Mouse (Mus musculus): ENCODE measurements at regions not wholly inside any gene's neighbourhood (a gene's known extent, or its start where the extent isn't known, plus 50 kb on each side); places are given as distances from the start of the nearest gene placed in this dataset.

DNA sequence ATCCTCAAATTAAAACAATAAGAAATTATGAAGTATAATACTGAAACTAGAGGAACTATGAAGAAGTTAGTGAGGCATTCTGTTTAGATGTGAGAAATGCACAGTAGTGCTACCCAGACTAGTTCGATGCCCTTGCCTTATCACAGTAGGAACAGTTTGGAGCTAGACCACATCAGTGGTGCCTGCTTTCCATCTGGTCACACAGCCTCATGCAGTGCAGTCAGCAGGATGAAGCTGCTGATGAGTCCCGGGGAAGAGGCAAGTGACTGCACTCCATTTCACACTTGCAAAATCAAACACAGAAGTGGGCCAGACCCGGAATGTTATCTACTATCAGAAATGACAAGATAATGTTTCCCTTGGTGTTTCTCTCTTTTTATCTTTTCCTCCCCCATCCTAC, 2092.4 kb downstream of the Poteg start:
- Histone ChIP-seq H3K4me3 (ENCODE audit: insufficient read depth in 1 of 2, low read depth in 1 of 2, low read length in 2 of 2, poor library complexity in 1 of 2, severe bottlenecking in 1 of 2) (no peak overlapping the region), H3K27ac (ENCODE audit: insufficient read depth, low read depth, low read length, poor library complexity, severe bottlenecking) (no peak overlapping the region), H3K36me3 (ENCODE audit: control insufficient read depth, insufficient read depth, low read length, poor library complexity, severe bottlenecking) (no peaks in the 10 kb centered on the region), H3K9ac (ENCODE audit: insufficient read depth, low read depth, low read length, poor library complexity, severe bottlenecking) (no peak overlapping the region), H3K9me3 (ENCODE audit: control insufficient read depth, insufficient read depth, low read depth, low read length) (no peaks in the 10 kb centered on the region), H3K4me1 (ENCODE audit: control insufficient read depth in 2 of 2, insufficient read depth in 2 of 2, low read length in 2 of 2, poor library complexity in 1 of 2) (no peaks in the 10 kb centered on the region)
- no peak for DNase-seq (ENCODE audit: low read depth, low spot score)
- TF ChIP-seq CHD2 (IDR thresholded peaks at IDR 0.05; ENCODE audit: low read depth, low read length), result no peak
- TF ChIP-seq ZC3H11A (IDR thresholded peaks at IDR 0.05; ENCODE audit: borderline replicate concordance, low read depth, low read length), result no peak
- TF ChIP-seq ZNF384 (IDR thresholded peaks at IDR 0.05; ENCODE audit: low read depth, low read length), result no peak
- no peak for TF ChIP-seq HCFC1 (IDR thresholded peaks at IDR 0.05; ENCODE audit: borderline replicate concordance, insufficient read depth, low read length)
- no peak for TF ChIP-seq MAFK (IDR thresholded peaks at IDR 0.05; ENCODE audit: insufficient read depth, low read depth, low read length)
- in situ Hi-C loops (cut with MboI; ENCODE audit: low sequenced_read_pairs in 2 of 2, unreplicated experiment in 2 of 2), result no loop called here

- H3K36me3 ChIP-seq (ENCODE audit: control insufficient read depth, insufficient read depth, low read length, poor library complexity, severe bottlenecking), result no peaks in the 10 kb centered on the region
- in situ Hi-C loops (cut with MboI; ENCODE audit: low sequenced_read_pairs in 2 of 2, unreplicated experiment in 2 of 2), result no loop called here
- no peak for DNase-seq (ENCODE audit: low read depth, low spot score)
- no peak overlapping the region for H3K4me3 ChIP-seq (ENCODE audit: insufficient read depth in 1 of 2, low read depth in 1 of 2, low read length in 2 of 2, poor library complexity in 1 of 2, severe bottlenecking in 1 of 2)
- H3K9ac ChIP-seq (ENCODE audit: insufficient read depth, low read depth, low read length, poor library complexity, severe bottlenecking), result no peak overlapping the region
- TF ChIP-seq ZNF384 (IDR thresholded peaks at IDR 0.05; ENCODE audit: low read depth, low read length) (no peak), CHD2 (IDR thresholded peaks at IDR 0.05; ENCODE audit: low read depth, low read length) (no peak), HCFC1 (IDR thresholded peaks at IDR 0.05; ENCODE audit: borderline replicate concordance, insufficient read depth, low read length) (no peak), MAFK (IDR thresholded peaks at IDR 0.05; ENCODE audit: insufficient read depth, low read depth, low read length) (no peak), ZC3H11A (IDR thresholded peaks at IDR 0.05; ENCODE audit: borderline replicate concordance, low read depth, low read length) (no peak)
- H3K4me1 ChIP-seq (ENCODE audit: control insufficient read depth in 2 of 2, insufficient read depth in 2 of 2, low read length in 2 of 2, poor library complexity in 1 of 2), result no peaks in the 10 kb centered on the region
- no peaks in the 10 kb centered on the region for H3K9me3 ChIP-seq (ENCODE audit: control insufficient read depth, insufficient read depth, low read depth, low read length)
- no peak overlapping the region for H3K27ac ChIP-seq (ENCODE audit: insufficient read depth, low read depth, low read length, poor library complexity, severe bottlenecking)
Measured at GRCm38 (mm10) chr8:29544142-29544541, 2096.7 kb downstream of the Poteg start.

GRCm38 (mm10) chr8:29585671-29586070, 2138.2 kb downstream of the Poteg start:
- TF ChIP-seq ZC3H11A (IDR thresholded peaks at IDR 0.05; ENCODE audit: borderline replicate concordance, low read depth, low read length) (no peak), MAFK (IDR thresholded peaks at IDR 0.05; ENCODE audit: insufficient read depth, low read depth, low read length) (no peak), ZNF384 (IDR thresholded peaks at IDR 0.05; ENCODE audit: low read depth, low read length) (no peak), HCFC1 (IDR thresholded peaks at IDR 0.05; ENCODE audit: borderline replicate concordance, insufficient read depth, low read length) (no peak)
- Histone ChIP-seq H3K4me3 (ENCODE audit: insufficient read depth in 1 of 2, low read depth in 1 of 2, low read length in 2 of 2, poor library complexity in 1 of 2, severe bottlenecking in 1 of 2) (no peak overlapping the region), H3K36me3 (ENCODE audit: control insufficient read depth, insufficient read depth, low read length, poor library complexity, severe bottlenecking) (no peaks in the 10 kb centered on the region), H3K4me1 (ENCODE audit: control insufficient read depth in 2 of 2, insufficient read depth in 2 of 2, low read length in 2 of 2, poor library complexity in 1 of 2) (no peaks in the 10 kb centered on the region), H3K9ac (ENCODE audit: insufficient read depth, low read depth, low read length, poor library complexity, severe bottlenecking) (no peak overlapping the region), H3K27ac (ENCODE audit: insufficient read depth, low read depth, low read length, poor library complexity, severe bottlenecking) (no peak overlapping the region), H3K9me3 (ENCODE audit: control insufficient read depth, insufficient read depth, low read depth, low read length) (no peaks in the 10 kb centered on the region)
- in situ Hi-C loops (cut with MboI; ENCODE audit: low sequenced_read_pairs in 2 of 2, unreplicated experiment in 2 of 2), result no loop called here
- no peak for DNase-seq (ENCODE audit: low read depth, low spot score)

DNA sequence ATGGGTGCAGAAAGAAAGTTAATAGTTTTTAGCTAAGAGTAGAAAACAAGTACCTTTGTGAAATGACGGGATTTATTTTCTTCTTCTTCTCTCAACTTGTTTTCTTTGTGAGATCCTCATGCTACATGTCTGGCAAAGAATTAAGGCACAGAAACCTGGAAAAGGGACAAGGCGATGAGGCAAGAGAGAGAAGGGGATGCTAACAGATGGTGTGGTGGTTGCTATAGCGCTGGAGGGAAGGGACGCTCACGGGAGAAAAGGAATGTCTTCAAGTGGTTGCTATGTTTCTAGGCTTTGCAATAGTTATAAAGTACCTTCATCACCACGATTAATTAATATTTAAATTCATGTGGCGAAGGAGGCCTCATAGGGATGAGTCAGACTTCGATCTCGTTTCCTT, 2146.7 kb downstream of the Poteg start:
- no peak overlapping the region for H3K27ac ChIP-seq (ENCODE audit: insufficient read depth, low read depth, low read length, poor library complexity, severe bottlenecking)
- no peak for DNase-seq (ENCODE audit: low read depth, low spot score)
- no peak overlapping the region for H3K9ac ChIP-seq (ENCODE audit: insufficient read depth, low read depth, low read length, poor library complexity, severe bottlenecking)
- H3K9me3 ChIP-seq (ENCODE audit: control insufficient read depth, insufficient read depth, low read depth, low read length), result no peaks in the 10 kb centered on the region
- H3K4me3 ChIP-seq (ENCODE audit: insufficient read depth in 1 of 2, low read depth in 1 of 2, low read length in 2 of 2, poor library complexity in 1 of 2, severe bottlenecking in 1 of 2), result no peak overlapping the region
- H3K4me1 ChIP-seq (ENCODE audit: control insufficient read depth in 2 of 2, insufficient read depth in 2 of 2, low read length in 2 of 2, poor library complexity in 1 of 2), result no peaks in the 10 kb centered on the region
- in situ Hi-C loops (cut with MboI; ENCODE audit: low sequenced_read_pairs in 2 of 2, unreplicated experiment in 2 of 2), result no loop called here
- H3K36me3 ChIP-seq (ENCODE audit: control insufficient read depth, insufficient read depth, low read length, poor library complexity, severe bottlenecking), result no peaks in the 10 kb centered on the region
- TF ChIP-seq MAFK (IDR thresholded peaks at IDR 0.05; ENCODE audit: insufficient read depth, low read depth, low read length) (no peak), ZNF384 (IDR thresholded peaks at IDR 0.05; ENCODE audit: low read depth, low read length) (no peak), ZC3H11A (IDR thresholded peaks at IDR 0.05; ENCODE audit: borderline replicate concordance, low read depth, low read length) (no peak), HCFC1 (IDR thresholded peaks at IDR 0.05; ENCODE audit: borderline replicate concordance, insufficient read depth, low read length) (no peak), CHD2 (IDR thresholded peaks at IDR 0.05; ENCODE audit: low read depth, low read length) (no peak)

DNA sequence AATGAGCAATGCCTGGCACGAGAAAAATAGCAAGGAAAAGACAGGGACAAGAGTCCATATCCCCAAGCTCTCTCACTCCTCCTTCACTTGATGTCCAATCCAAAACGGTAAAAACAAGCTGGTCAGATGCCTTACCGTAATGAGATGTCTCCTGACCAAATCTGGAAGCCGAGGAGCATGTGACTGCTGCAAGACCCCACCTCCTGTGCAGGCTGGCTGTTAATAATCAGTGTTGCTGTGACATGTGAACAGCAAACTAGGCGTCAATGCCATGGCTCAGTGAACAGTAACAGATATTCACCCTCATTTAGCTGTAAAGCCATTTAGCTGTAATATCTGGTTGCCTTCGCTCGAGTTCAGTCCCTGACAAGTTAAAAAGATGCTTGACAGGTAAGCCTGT, 2166.6 kb downstream of the Poteg start:
- in situ Hi-C loops (cut with MboI; ENCODE audit: low sequenced_read_pairs in 2 of 2, unreplicated experiment in 2 of 2), result loop anchor here (10.0 kb wide), 1 partner anchor 51 kb away; no protein-coding TSS in a partner anchor

More for the DNA sequence above, 2166.6 kb downstream of the Poteg start:
- H3K9ac ChIP-seq (ENCODE audit: insufficient read depth, low read depth, low read length, poor library complexity, severe bottlenecking), result no peak overlapping the region
- H3K9me3 ChIP-seq (ENCODE audit: control insufficient read depth, insufficient read depth, low read depth, low read length), result no peaks in the 10 kb centered on the region
- no peaks in the 10 kb centered on the region for H3K4me1 ChIP-seq (ENCODE audit: control insufficient read depth in 2 of 2, insufficient read depth in 2 of 2, low read length in 2 of 2, poor library complexity in 1 of 2)
- DNase-seq (ENCODE audit: low read depth, low spot score), result no peak
- H3K4me3 ChIP-seq (ENCODE audit: insufficient read depth in 1 of 2, low read depth in 1 of 2, low read length in 2 of 2, poor library complexity in 1 of 2, severe bottlenecking in 1 of 2), result no peak overlapping the region
- H3K36me3 ChIP-seq (ENCODE audit: control insufficient read depth, insufficient read depth, low read length, poor library complexity, severe bottlenecking), result no peaks in the 10 kb centered on the region
- H3K27ac ChIP-seq (ENCODE audit: insufficient read depth, low read depth, low read length, poor library complexity, severe bottlenecking), result no peak overlapping the region
- TF ChIP-seq ZC3H11A (IDR thresholded peaks at IDR 0.05; ENCODE audit: borderline replicate concordance, low read depth, low read length) (no peak), HCFC1 (IDR thresholded peaks at IDR 0.05; ENCODE audit: borderline replicate concordance, insufficient read depth, low read length) (no peak), MAFK (IDR thresholded peaks at IDR 0.05; ENCODE audit: insufficient read depth, low read depth, low read length) (no peak), CHD2 (IDR thresholded peaks at IDR 0.05; ENCODE audit: low read depth, low read length) (no peak), ZNF384 (IDR thresholded peaks at IDR 0.05; ENCODE audit: low read depth, low read length) (no peak)

Measured in ES-E14 (cell line).